Mouse (Mus musculus) liver, embryonic 14.5 days (tissue): Measurements from ENCODE around the gene Rmnd5b. TPM values are rescaled to one million over a fixed set of nuclear protein-coding genes. Genes with fewer than 3 reads are reported as not detected.

Experiments used
- ATAC-seq: fragments of 200-750 bp; cut with Nextera tagmentation; 2 replicates; pipeline ENCODE4 v1.8.0; 2017; ENCODE audit warnings: moderate number of reproducible peaks, mild to moderate bottlenecking, moderate library complexity; ENCODE audit not compliant: insufficient read depth
- DNase-seq, 3 experiments: peaks; one replicate each; pipeline ENCODE4 v3.0.0-alpha.2; 2012 to 2013; ENCODE audit warnings: low read depth in 3 of 3, low spot score in 3 of 3
- H3K27ac ChIP-seq: fragments of 300-500 bp; sonication (generic); 2 replicates; pipeline ENCODE4 v1.5.1; 2014; ENCODE audit warnings: moderate library complexity, mild to moderate bottlenecking, control low read depth, inconsistent platforms
- H3K27me3 ChIP-seq: fragments of 300-500 bp; sonication (generic); 2 replicates; pipeline ENCODE4 v1.6.1; 2014; ENCODE audit warnings: mild to moderate bottlenecking, low read length, moderate library complexity; ENCODE audit not compliant: control insufficient read depth, insufficient read depth
- H3K36me3 ChIP-seq: fragments of 300-500 bp; sonication (generic); replicated peaks from 2 replicates; pipeline ENCODE4 v1.6.1; 2014; ENCODE audit warnings: low read depth; ENCODE audit not compliant: control insufficient read depth, insufficient read depth
- H3K4me1 ChIP-seq, 2 experiments: fragments of 200-500 bp in 1 of 2; fragments of 300-500 bp in 1 of 2; sonication (generic) in 1 of 2; replicated peaks; 2 replicates each; pipeline ENCODE4 v1.6.1; 2012 to 2014; ENCODE audit warnings: antibody characterized with exemption in 1 of 2, inconsistent platforms in 1 of 2, low read length in 1 of 2; ENCODE audit not compliant: control insufficient read depth in 2 of 2, insufficient read depth in 2 of 2
- H3K4me2 ChIP-seq: fragments of 300-500 bp; sonication (generic); 2 replicates; pipeline ENCODE4 v1.6.1; 2014; ENCODE audit warnings: low read depth, mild to moderate bottlenecking, control low read depth, moderate library complexity
- H3K4me3 ChIP-seq, 2 experiments: fragments of 200-500 bp in 1 of 2; fragments of 300-500 bp in 1 of 2; sonication (generic) in 1 of 2; 2 replicates each; pipeline ENCODE4 v1.5.1; 2012 to 2014; ENCODE audit warnings: low read depth in 2 of 2, low read length in 2 of 2, mild to moderate bottlenecking in 2 of 2, control low read depth in 1 of 2, inconsistent platforms in 1 of 2, moderate library complexity in 1 of 2; ENCODE audit not compliant: insufficient read depth in 1 of 2
- H3K9ac ChIP-seq: fragments of 300-500 bp; sonication (generic); replicated peaks from 2 replicates; pipeline ENCODE4 v1.6.1; 2014; ENCODE audit warnings: mild to moderate bottlenecking, control low read depth, moderate library complexity
- H3K9me3 ChIP-seq: fragments of 300-500 bp; sonication (generic); 2 replicates; pipeline ENCODE4 v1.6.1; 2016; ENCODE audit warnings: low read length, mixed read lengths; ENCODE audit not compliant: control insufficient read depth
- CTCF ChIP-seq: IDR thresholded peaks from 2 replicates; pipeline ENCODE4 v1.5.1; 2016; ENCODE audit warnings: antibody characterized with exemption, low read depth, control low read depth
- EP300 ChIP-seq: IDR thresholded peaks from 2 replicates; pipeline ENCODE4 v1.6.1; 2016; ENCODE audit warnings: antibody characterized with exemption, low read depth
- WGBS: fragments of 180-500 bp; shearing (Covaris S2); extraction: QIAGEN DNeasy Blood & Tissue Kit; methylation state at CpG from one replicate; pipeline ENCODE4 v1.1.7; 2014; ENCODE audit not compliant: insufficient replicate concordance; 5-methylcytosine and 5-hydroxymethylcytosine counted together
- polyA plus RNA-seq, 2 experiments: library from polyadenylated mRNA; depleted of rRNA in 1 of 2; stranded (reverse) in 1 of 2; unstranded in 1 of 2; fragments of >200 nt; fragmentation: Nextera tagmentation in 1 of 2; extraction: Ambion mirVana in 1 of 2; gene quantifications; 2 replicates each; pipeline versions ENCODE4 v1.2.1 to v1.2.3; 2012 to 2014

Rmnd5b gene
- polyA plus RNA-seq, 2 experiments = 15.2 to 19.0 TPM

- TF ChIP-seq CTCF (no peak), EP300 (no peak)
- no peak overlapping the region for H3K27ac ChIP-seq
- H3K27me3 ChIP-seq = no peaks in the 10 kb centered on the region
- H3K36me3 ChIP-seq = peaks cover 79% of the 10 kb centered on the region
- DNase-seq (no peak), ATAC-seq (no peak)
- no peak overlapping the region for H3K4me2 ChIP-seq
- no peak overlapping the region for H3K4me3 ChIP-seq
- H3K9me3 ChIP-seq = no peaks in the 10 kb centered on the region
- H3K4me1 ChIP-seq = no peaks in the 10 kb centered on the region
- 86% methylated on average over 4 of the region's 4 CpGs for WGBS
- H3K9ac ChIP-seq = no peak overlapping the region
These were observed 42.3 kb downstream of the Rmnd5b start for GRCm38 (mm10) chr11:51593368-51593767.

- TF ChIP-seq CTCF (no peak), EP300 (no peak)
- H3K9ac ChIP-seq = no peak overlapping the region
- DNase-seq (no peak), ATAC-seq (no peak)
- 0 out of 4 replicates have a peak, but pooled peaks cover 0 to 3% of the 10 kb centered on the region in 2 experiments for H3K4me1 ChIP-seq
- no peaks in the 10 kb centered on the region for H3K27me3 ChIP-seq
- peaks cover 76% of the 10 kb centered on the region for H3K36me3 ChIP-seq
- H3K4me3 ChIP-seq = no peak overlapping the region
- no peak overlapping the region for H3K4me2 ChIP-seq
- 81% methylated on average over 7 of the region's 7 CpGs for WGBS
- no peak overlapping the region for H3K27ac ChIP-seq
- H3K9me3 ChIP-seq = no peaks in the 10 kb centered on the region
These were observed 43.8 kb downstream of the Rmnd5b start for GRCm38 (mm10) chr11:51591915-51592314.

GRCm38 (mm10) chr11:51591168-51591567 lies 44.5 kb downstream of the Rmnd5b start:
- no peak overlapping the region for H3K9ac ChIP-seq
- no peak overlapping the region for H3K4me2 ChIP-seq
- DNase-seq (no peak), ATAC-seq (no peak)
- no peak overlapping the region for H3K27ac ChIP-seq
- no peaks in the 10 kb centered on the region for H3K27me3 ChIP-seq
- no peak for TF ChIP-seq CTCF
- TF ChIP-seq EP300 = no peak
- H3K36me3 ChIP-seq = peaks cover 75% of the 10 kb centered on the region
- WGBS = 71% methylated on average over 7 of the region's 7 CpGs
- H3K4me1 ChIP-seq = peaks cover 1 to 8% of the 10 kb centered on the region in 2 experiments; a peak in 2 of 4 replicates
- H3K4me3 ChIP-seq = no peak overlapping the region
- no peaks in the 10 kb centered on the region for H3K9me3 ChIP-seq

- H3K4me2 ChIP-seq = no peak overlapping the region
- H3K36me3 ChIP-seq = peaks cover 64% of the 10 kb centered on the region
- H3K27ac ChIP-seq = no peak overlapping the region
- H3K9me3 ChIP-seq = no peaks in the 10 kb centered on the region
- TF ChIP-seq CTCF (no peak), EP300 (no peak)
- H3K4me1 ChIP-seq = peaks cover 12 to 17% of the 10 kb centered on the region in 2 experiments
- H3K4me3 ChIP-seq = no peak overlapping the region
- H3K27me3 ChIP-seq = no peaks in the 10 kb centered on the region
- ATAC-seq (no peak), DNase-seq (no peak)
- no peak overlapping the region for H3K9ac ChIP-seq
These were observed 45.7 kb downstream of the Rmnd5b start for GRCm38 (mm10) chr11:51590002-51590401.

- Histone ChIP-seq H3K36me3 (peaks cover 57% of the 10 kb centered on the region), H3K4me2 (no peak overlapping the region), H3K4me1 (peaks cover 17 to 22% of the 10 kb centered on the region in 2 experiments), H3K9ac (no peak overlapping the region), H3K4me3 (no peak overlapping the region), H3K27ac (no peak overlapping the region), H3K27me3 (no peaks in the 10 kb centered on the region), H3K9me3 (no peaks in the 10 kb centered on the region)
- no peak for DNase-seq
- no peak for ATAC-seq
- TF ChIP-seq CTCF = no peak
- no peak for TF ChIP-seq EP300
- WGBS = 86% methylated on average over 3 of the region's 3 CpGs
These were observed 46.9 kb downstream of the Rmnd5b start for GRCm38 (mm10) chr11:51588833-51589232.
